Mouse (Mus musculus): Measurements from ENCODE around the gene Cux2. TPM values are rescaled to one million over a fixed set of nuclear protein-coding genes. Genes with fewer than 3 reads are reported as not detected.
A peak's percentile ranks its signal among the peaks of the same experiment; 100 is the strongest.

The Cux2 gene
- polyA plus RNA-seq, 1 experiment from 2014 or later: 11.3 TPM

GRCm38 (mm10) chr5:121946657-121947245, 103.2 kb downstream of the Cux2 start:
- 81% methylated on average over 7 of the region's 7 CpGs for WGBS
- ATAC-seq (replicated peaks; ENCODE audit: low FRiP score): no peak
- no peak overlapping the region for H3K27ac ChIP-seq (ENCODE audit: low read depth, low read length)

DNA sequence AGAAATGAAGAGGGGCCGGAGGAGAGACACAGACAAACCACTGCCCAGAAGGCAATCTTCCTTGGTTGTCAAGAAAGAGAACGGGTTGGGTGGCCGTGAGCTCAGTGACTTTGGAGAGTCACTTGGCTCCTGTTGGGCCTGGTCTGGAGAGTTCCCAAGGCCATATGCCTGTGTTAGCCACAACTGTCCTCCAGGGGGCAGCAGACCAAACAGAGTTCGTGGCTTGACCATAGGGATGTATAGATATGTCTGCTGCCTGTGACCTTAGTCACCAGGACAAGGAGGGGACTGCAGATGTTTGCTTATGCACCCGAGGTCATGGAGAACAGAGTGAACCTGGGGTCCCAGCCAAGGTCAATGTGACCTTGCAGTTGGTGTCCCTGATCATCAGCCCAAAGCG, 104.1 kb downstream of the Cux2 start:
- H3K4me1 ChIP-seq (replicated peaks; ENCODE audit: control insufficient read depth, insufficient read depth, low read length): peaks cover 11% of the 10 kb centered on the region; the same call in 1 of the 2 replicates
- ATAC-seq (replicated peaks; ENCODE audit: low FRiP score): no peak
- H3K36me3 ChIP-seq (ENCODE audit: control insufficient read depth, insufficient read depth, low read length): no peaks in the 10 kb centered on the region
- 63% methylated on average over 6 of the region's 6 CpGs for WGBS
- no peak overlapping the region for H3K27ac ChIP-seq (ENCODE audit: low read depth, low read length)
- no peaks in the 10 kb centered on the region for H3K9me3 ChIP-seq (ENCODE audit: control insufficient read depth, low read length)
- H3K27me3 ChIP-seq (ENCODE audit: control insufficient read depth, insufficient read depth, low read length): no peaks in the 10 kb centered on the region
- H3K4me2 ChIP-seq (ENCODE audit: low read depth, low read length, severe bottlenecking): no peak overlapping the region
- H3K4me3 ChIP-seq (ENCODE audit: low read depth, low read length): no peak overlapping the region
- H3K9ac ChIP-seq (ENCODE audit: low read length): no peak overlapping the region
- peak; percentile 74 for DNase-seq (ENCODE audit: low spot score)

More at GRCm38 (mm10) chr5:121946657-121947245, 103.2 kb downstream of the Cux2 start:
- Histone ChIP-seq H3K9me3 (ENCODE audit: control insufficient read depth, low read length) (no peaks in the 10 kb centered on the region), H3K9ac (ENCODE audit: low read length) (no peak overlapping the region), H3K4me2 (ENCODE audit: low read depth, low read length, severe bottlenecking) (no peak overlapping the region), H3K4me3 (ENCODE audit: low read depth, low read length) (no peak overlapping the region), H3K27me3 (ENCODE audit: control insufficient read depth, insufficient read depth, low read length) (no peaks in the 10 kb centered on the region), H3K36me3 (ENCODE audit: control insufficient read depth, insufficient read depth, low read length) (no peaks in the 10 kb centered on the region), H3K4me1 (replicated peaks; ENCODE audit: control insufficient read depth, insufficient read depth, low read length) (peaks cover 11% of the 10 kb centered on the region; the same call in 1 of the 2 replicates)
- no peak for DNase-seq (ENCODE audit: low spot score)

DNA sequence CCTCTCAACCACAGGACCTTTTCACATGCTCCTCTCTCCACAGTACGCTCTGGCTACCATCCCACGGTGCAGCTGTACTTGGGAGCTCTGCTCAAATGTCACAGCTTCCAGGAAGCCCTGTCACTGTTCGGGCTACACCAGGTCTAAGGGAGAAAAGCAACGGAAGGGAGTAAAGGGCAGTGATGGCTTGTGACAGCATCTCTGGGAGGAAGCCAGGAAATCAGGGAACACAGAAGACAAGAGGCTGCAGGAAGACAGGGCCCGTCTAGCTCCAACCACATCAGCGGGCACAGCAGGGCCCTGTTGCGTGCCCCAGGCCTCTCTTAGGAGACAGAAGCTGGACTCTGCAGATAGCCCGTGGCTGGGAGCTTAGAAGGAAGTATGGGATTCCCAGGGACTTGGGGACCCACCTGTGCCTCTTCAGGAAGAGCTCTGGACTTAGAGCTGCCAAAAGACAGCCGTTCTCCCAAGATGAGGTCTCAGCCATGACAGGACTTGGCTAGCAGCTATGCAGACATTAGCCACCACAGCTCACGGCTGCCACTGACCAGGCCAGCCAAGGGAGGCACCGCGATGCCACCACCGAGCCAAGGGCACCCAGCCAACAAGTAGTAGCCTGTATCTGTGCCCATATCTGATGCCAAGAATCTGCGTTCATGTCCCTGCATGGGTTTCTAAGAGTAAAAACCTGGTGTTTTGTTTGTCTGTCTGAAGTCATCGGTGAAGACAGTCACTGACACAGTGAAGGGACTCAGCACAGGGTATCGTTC, 105.7 kb downstream of the Cux2 start:
- 95% methylated on average over 16 of the region's 16 CpGs for WGBS

GRCm38 (mm10) chr5:121943472-121943871, 106.4 kb downstream of the Cux2 start:
- Histone ChIP-seq H3K4me3 (ENCODE audit: low read depth, low read length) (no peak overlapping the region), H3K27ac (ENCODE audit: low read depth, low read length) (no peak overlapping the region), H3K4me2 (ENCODE audit: low read depth, low read length, severe bottlenecking) (no peak overlapping the region), H3K27me3 (ENCODE audit: control insufficient read depth, insufficient read depth, low read length) (no peaks in the 10 kb centered on the region), H3K4me1 (replicated peaks; ENCODE audit: control insufficient read depth, insufficient read depth, low read length) (peaks cover 12% of the 10 kb centered on the region; the same call in 1 of the 2 replicates), H3K9me3 (ENCODE audit: control insufficient read depth, low read length) (no peaks in the 10 kb centered on the region), H3K36me3 (ENCODE audit: control insufficient read depth, insufficient read depth, low read length) (no peaks in the 10 kb centered on the region), H3K9ac (ENCODE audit: low read length) (no peak overlapping the region)
- ATAC-seq (replicated peaks; ENCODE audit: low FRiP score) (no peak), DNase-seq (ENCODE audit: low spot score) (no peak)
- WGBS: 62% methylated on average over 7 of the region's 7 CpGs

More for the DNA sequence above, 105.7 kb downstream of the Cux2 start:
- H3K4me1 ChIP-seq (replicated peaks; ENCODE audit: control insufficient read depth, insufficient read depth, low read length): peaks cover 11% of the 10 kb centered on the region; the same call in 1 of the 2 replicates
- no peaks in the 10 kb centered on the region for H3K9me3 ChIP-seq (ENCODE audit: control insufficient read depth, low read length)
- no peaks in the 10 kb centered on the region for H3K36me3 ChIP-seq (ENCODE audit: control insufficient read depth, insufficient read depth, low read length)
- no peak overlapping the region for H3K9ac ChIP-seq (ENCODE audit: low read length)
- DNase-seq (ENCODE audit: low spot score) (no peak), ATAC-seq (replicated peaks; ENCODE audit: low FRiP score) (no peak)
- no peak overlapping the region for H3K27ac ChIP-seq (ENCODE audit: low read depth, low read length)
- H3K4me3 ChIP-seq (ENCODE audit: low read depth, low read length): no peak overlapping the region
- H3K27me3 ChIP-seq (ENCODE audit: control insufficient read depth, insufficient read depth, low read length): no peaks in the 10 kb centered on the region
- no peak overlapping the region for H3K4me2 ChIP-seq (ENCODE audit: low read depth, low read length, severe bottlenecking)

GRCm38 (mm10) chr5:121938065-121938849, 111.6 kb downstream of the Cux2 start:
- Histone ChIP-seq H3K27me3 (ENCODE audit: control insufficient read depth, insufficient read depth, low read length) (no peaks in the 10 kb centered on the region), H3K36me3 (ENCODE audit: control insufficient read depth, insufficient read depth, low read length) (no peaks in the 10 kb centered on the region), H3K4me1 (replicated peaks; ENCODE audit: control insufficient read depth, insufficient read depth, low read length) (peaks cover 18% of the 10 kb centered on the region; the same call in 1 of the 2 replicates), H3K27ac (ENCODE audit: low read depth, low read length) (peak overlapping the region; percentile 75), H3K9me3 (ENCODE audit: control insufficient read depth, low read length) (no peaks in the 10 kb centered on the region), H3K4me3 (ENCODE audit: low read depth, low read length) (no peak overlapping the region), H3K4me2 (ENCODE audit: low read depth, low read length, severe bottlenecking) (no peak overlapping the region), H3K9ac (ENCODE audit: low read length) (peak overlapping the region; percentile 24; the same call in 1 of the 2 replicates)
- DNase-seq (ENCODE audit: low spot score): no peak
- peak; percentile 61; the same call in 1 of the 2 replicates for ATAC-seq (replicated peaks; ENCODE audit: low FRiP score)
- 22% methylated on average over 18 of the region's 18 CpGs for WGBS

GRCm38 (mm10) chr5:121930261-121930660, 119.6 kb downstream of the Cux2 start:
- Histone ChIP-seq H3K27me3 (ENCODE audit: control insufficient read depth, insufficient read depth, low read length) (no peaks in the 10 kb centered on the region; the same call in 1 of the 2 replicates), H3K9ac (ENCODE audit: low read length) (no peak overlapping the region), H3K4me3 (ENCODE audit: low read depth, low read length) (no peak overlapping the region), H3K27ac (ENCODE audit: low read depth, low read length) (no peak overlapping the region), H3K36me3 (ENCODE audit: control insufficient read depth, insufficient read depth, low read length) (no peaks in the 10 kb centered on the region), H3K9me3 (ENCODE audit: control insufficient read depth, low read length) (no peaks in the 10 kb centered on the region), H3K4me1 (replicated peaks; ENCODE audit: control insufficient read depth, insufficient read depth, low read length) (peaks cover 27% of the 10 kb centered on the region), H3K4me2 (ENCODE audit: low read depth, low read length, severe bottlenecking) (no peak overlapping the region)
- ATAC-seq (replicated peaks; ENCODE audit: low FRiP score) (no peak), DNase-seq (ENCODE audit: low spot score) (no peak)
- WGBS: 76% methylated on average over 9 of the region's 9 CpGs

DNA sequence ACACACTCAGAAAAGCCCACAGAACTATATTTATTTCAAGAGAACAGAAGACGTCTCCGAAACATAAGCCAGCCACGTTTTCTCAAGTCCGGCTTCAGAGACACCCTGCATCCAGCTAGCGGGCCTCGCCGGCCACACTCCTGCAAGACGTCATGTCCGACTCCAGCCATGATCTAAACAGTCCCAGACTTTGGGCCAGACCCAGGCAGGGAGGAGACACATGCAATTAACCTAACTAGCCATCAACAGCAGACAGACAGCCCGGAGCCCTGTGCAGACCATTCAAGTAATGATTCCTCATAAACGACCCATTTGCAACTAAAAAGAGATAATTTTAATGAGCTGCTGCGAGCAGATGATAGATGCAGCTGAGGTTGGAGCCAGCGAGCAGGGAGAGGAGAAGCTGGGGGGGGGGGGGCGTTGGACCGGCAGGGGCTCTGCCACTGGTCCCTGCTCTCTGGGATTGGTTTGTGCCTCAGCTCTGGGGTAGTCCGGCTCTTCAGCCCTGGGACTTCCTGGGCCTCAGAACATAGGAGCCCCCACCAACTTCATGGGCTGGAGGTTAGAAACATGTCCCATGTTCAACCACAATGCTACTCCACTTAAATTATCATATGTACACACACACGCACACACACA, 121.4 kb downstream of the Cux2 start:
- peaks cover 5% of the 10 kb centered on the region; the same call in 1 of the 2 replicates for H3K27me3 ChIP-seq (ENCODE audit: control insufficient read depth, insufficient read depth, low read length)
- H3K9me3 ChIP-seq (ENCODE audit: control insufficient read depth, low read length): no peaks in the 10 kb centered on the region
- no peak for ATAC-seq (replicated peaks; ENCODE audit: low FRiP score)
- WGBS: 51% methylated on average over 15 of the region's 17 CpGs
- no peak overlapping the region for H3K4me3 ChIP-seq (ENCODE audit: low read depth, low read length)
- no peak overlapping the region for H3K4me2 ChIP-seq (ENCODE audit: low read depth, low read length, severe bottlenecking)
- no peak overlapping the region for H3K9ac ChIP-seq (ENCODE audit: low read length)
- DNase-seq (ENCODE audit: low spot score): no peak
- H3K36me3 ChIP-seq (ENCODE audit: control insufficient read depth, insufficient read depth, low read length): no peaks in the 10 kb centered on the region
- no peak overlapping the region for H3K27ac ChIP-seq (ENCODE audit: low read depth, low read length)
- peaks cover 33% of the 10 kb centered on the region for H3K4me1 ChIP-seq (replicated peaks; ENCODE audit: control insufficient read depth, insufficient read depth, low read length)

DNA sequence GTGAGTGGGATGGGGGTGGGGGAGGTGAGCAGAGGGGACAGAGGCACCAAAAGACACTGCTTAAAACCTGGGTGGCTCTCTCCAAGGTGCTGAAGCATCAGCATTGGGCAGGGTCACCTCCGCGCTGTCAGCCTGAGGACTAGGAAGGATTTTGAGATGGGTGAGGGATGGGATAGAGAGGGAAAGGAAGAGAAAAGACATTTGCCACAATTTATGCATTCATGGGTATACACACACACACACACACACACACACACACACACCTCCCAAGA, 123.4 kb downstream of the Cux2 start:
- peak; percentile 70 for DNase-seq (ENCODE audit: low spot score)
- Histone ChIP-seq H3K36me3 (ENCODE audit: control insufficient read depth, insufficient read depth, low read length) (no peaks in the 10 kb centered on the region), H3K4me3 (ENCODE audit: low read depth, low read length) (no peak overlapping the region), H3K27me3 (ENCODE audit: control insufficient read depth, insufficient read depth, low read length) (peaks cover 5% of the 10 kb centered on the region; the same call in 1 of the 2 replicates), H3K4me1 (replicated peaks; ENCODE audit: control insufficient read depth, insufficient read depth, low read length) (peaks cover 31% of the 10 kb centered on the region), H3K9me3 (ENCODE audit: control insufficient read depth, low read length) (no peaks in the 10 kb centered on the region), H3K9ac (ENCODE audit: low read length) (no peak overlapping the region), H3K4me2 (ENCODE audit: low read depth, low read length, severe bottlenecking) (no peak overlapping the region), H3K27ac (ENCODE audit: low read depth, low read length) (no peak overlapping the region)
- ATAC-seq (replicated peaks; ENCODE audit: low FRiP score): no peak
- WGBS: 0% methylated on average over 2 of the region's 2 CpGs
